Mouse (Mus musculus) spleen, postnatal 10 days (tissue): ENCODE data around the gene Ifi35.
A peak's percentile ranks its signal among the peaks of the same experiment; 100 is the strongest.
"Not testable (repeated sequence)": the region's sequence is repeated elsewhere in the genome, so short reads cannot be mapped to it uniquely, and the experiment has no call there.

ENCODE experiments used
- DNase-seq, 2 experiments: peaks; one replicate each; pipeline ENCODE4 v3.0.0; 2021 to 2022; ENCODE audit warnings: low spot score in 2 of 2

Gene Ifi35

DNA sequence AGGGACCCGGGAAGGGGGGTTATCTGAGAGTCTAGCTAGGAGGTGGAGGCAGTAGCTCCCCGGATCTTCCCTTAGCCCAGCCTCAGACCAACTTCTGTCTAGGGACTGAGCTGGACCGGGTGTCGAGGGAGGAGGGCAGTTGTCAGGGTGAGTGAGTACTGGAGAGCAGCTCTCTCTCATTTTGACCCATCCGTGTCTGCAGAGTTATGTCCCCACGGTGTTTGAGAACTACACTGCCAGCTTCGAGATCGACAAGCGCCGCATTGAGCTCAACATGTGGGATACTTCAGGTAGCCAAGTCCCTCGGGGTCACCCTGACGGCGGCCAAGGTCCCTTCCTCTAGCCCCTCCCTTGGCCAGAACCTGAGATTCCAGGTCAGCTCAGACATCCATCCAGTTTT, 20.5 kb downstream of the Ifi35 start:
- no peak for DNase-seq

DNA sequence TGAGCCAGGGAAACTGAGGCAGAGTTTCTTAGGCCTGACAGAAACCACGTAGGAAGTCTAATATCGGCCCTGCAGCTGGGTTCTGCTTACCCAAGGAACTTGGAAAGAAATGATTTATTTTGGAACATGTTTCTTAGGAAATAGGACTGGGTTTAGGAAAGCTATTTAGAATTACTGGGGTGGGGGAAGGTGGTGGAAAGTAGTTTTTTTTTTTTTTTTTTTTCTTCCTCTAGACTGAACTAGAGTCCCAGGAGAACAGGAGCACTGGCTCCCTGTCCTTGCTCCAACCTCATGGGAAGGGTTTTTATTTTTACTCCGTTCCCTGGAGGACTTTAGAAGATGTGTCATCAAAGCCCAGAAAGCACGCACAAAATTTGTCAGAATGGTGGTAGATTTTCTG, 20.9 kb downstream of the Ifi35 start:
- no peak for DNase-seq

DNA sequence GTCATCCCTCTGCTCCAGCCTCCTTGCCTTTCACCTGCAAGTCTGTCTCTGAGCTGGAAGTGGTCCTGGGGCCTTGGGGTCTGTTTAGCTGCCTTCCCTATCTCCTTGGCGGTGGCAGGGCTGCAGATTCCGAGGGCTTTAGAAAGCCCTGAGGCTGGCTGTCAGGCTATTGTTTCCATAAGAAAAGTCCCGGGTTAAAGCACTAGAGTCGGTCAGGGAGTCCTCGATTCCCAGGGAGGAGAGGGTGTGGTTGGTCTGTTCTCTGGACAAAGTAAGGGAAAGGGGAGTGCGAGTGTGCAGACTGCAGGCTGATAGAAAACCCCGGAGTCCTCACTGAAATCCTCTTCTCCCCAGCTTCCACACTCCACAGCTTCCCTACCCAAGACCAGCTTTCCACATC, 22.0 kb downstream of the Ifi35 start:
- DNase-seq = no peak

DNA sequence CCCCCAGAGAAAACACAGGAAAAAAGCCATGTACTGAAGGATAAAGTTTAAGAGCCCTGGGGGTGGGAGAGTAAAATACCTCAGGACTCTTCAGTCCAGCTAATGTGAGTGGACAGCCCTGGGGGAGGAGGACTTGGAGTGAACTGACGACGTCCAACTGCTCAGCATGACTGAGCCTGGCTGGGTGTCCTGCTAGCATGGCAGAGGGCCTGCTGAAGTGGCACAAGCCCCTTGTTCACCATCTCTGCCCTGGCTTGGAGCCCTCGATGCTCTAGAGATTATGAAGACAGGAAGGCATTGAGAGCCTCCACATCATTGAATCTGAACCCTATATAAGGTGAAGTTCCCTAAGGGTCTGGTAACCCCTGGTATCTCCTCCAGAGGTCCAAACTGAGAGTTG, 23.7 kb downstream of the Ifi35 start:
- no peak for DNase-seq

DNA sequence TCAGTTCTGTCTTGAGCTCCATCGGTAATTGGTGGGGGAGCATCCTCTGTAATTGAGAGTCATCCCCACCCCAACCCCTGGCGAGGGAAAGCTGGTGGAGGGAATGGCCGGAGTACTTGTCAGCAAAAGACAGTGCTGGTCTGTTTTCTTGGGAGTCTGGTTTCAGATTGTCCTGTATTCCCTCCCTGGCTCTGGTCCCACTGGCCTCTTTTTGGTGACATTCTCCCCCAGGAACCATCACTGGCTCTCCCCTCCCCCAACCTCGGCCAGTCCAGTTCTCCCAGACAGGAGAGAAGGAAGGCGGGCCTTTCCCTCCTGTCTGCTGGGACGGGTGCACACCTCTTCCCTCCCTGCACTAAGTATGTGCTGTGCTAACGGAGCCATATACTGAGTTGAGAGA, 24.1 kb downstream of the Ifi35 start:
- no peak for DNase-seq

DNA sequence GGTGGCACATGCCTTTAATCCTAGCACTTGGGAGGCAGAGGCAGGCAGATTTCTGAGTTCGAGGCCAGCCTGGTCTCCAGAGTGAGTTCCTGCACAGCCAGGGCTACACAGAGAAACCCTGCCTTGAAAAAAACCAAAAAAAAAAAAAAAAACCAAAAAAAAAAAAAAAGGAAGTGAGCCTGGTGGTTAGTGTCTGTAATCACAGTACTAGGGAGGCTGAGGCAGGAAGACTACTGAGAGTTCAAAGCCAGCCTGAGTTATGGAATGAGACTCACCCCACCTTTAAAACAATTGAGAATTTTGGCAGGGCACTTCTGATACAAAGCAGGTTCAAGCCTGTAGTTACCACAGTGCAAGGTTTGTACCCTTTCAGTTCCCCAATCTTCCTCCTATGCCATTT, 25.5 kb downstream of the Ifi35 start:
- not testable (repeated sequence) for DNase-seq

DNA sequence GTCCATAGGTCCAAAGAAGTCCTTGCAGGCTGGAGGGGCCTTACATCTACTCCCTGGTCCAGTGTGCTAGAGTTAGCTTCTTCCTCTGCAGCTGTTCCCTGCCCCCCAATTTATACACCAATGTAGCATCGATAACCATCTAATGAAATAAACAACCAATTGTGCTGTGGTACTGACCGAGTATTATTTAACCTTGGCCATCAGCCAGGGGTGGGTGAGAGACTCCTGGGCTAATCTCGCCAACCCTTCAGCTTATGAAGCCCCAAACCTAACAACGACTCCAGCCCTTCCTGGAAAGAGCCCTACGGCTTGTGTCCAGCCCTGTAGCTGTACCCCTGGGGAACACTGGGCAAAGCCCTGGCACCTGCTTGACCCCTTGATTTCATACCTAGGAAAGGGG, 26.1 kb downstream of the Ifi35 start:
- DNase-seq = no peak

DNA sequence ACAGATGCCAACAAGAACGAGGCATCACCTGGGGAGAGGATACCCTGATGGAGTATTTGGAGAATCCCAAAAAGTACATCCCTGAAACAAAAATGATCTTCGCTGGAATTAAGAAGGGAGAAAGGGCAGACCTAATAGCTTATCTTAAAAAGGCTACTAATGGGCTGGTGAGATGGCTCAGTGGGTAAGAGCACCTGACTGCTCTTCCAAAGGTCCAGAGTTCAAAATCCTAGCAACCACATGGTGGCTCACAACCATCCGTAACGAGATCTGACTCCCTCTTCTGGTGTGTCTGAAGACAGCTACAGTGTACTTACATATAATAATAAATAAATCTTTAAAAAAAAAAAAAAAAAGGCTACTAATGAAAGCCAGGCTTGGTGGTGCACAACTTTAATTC, 28.2 kb downstream of the Ifi35 start:
- not testable (repeated sequence) for DNase-seq

DNA sequence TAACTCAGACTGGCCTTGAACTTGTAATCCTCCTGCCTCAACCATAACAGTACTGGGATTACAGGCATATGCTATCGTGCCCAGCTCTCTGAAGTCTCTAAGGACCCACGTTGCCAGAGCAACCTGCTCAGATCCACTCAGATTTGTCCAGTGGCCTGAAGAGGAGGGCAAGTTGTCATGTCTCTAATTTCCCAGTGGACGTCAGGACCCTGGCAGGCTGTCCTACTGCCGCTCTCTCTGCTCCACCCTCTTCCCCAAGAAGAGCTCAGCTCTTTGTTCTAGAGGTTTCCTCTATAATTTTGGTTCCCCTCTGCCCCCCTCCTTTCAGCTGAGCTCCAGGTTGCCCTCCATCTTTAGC, 29.0 kb downstream of the Ifi35 start:
- no peak for DNase-seq

DNA sequence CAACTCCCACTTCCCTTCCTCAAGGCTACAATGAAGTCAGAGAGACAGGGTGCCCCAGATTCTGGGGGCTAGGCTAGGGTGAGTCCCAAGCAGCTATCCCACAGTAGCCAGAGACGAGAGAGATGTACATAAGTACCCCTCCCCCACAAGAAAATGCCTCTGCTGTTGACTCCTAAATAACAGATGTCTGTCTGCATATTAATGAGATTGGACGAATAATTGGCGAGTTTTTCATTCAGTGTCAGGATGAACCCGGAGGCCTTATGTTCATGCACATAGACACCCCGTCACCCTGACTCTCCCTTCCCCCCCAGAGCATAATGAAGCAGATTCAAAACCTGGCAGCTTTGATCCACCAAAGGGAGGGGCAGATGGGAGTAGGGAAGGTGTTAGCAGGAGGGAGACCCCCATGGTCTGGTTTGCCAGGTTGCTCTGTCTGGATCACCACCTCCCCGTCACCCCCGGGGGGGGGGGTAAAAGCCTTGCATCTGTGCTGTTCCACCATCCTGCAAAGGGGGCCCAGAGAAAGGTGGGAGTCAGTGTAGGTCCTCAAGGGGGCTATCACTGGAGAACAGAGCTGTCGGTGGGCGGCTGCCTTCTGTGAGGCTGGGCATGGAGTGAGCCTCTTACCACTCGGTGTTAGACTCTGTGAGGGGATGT, 29.5 kb downstream of the Ifi35 start:
- no peak for DNase-seq

DNA sequence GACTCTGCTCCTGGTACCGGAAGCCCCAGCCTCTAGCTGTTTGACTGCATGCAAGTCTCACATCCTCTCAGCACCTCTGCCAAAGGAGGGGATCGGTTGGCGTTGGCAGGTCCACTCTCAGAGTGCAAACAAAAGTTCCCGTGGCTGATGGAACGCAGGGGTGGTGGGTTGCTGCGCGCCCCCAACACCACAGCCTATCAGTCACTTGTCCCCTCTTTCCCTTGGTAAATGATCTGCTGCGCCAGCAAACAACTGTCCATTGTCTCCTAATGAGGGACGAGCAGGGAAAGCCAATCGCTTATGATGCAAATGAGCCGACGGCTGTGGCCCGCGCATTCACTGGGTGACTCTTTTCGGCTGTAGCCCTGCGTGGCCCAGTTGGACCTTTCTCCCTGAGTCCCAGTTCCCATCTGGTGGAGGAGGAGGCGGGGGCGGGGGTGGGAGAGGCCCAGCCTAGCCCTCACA, 31.0 kb downstream of the Ifi35 start:
- no peak for DNase-seq

DNA sequence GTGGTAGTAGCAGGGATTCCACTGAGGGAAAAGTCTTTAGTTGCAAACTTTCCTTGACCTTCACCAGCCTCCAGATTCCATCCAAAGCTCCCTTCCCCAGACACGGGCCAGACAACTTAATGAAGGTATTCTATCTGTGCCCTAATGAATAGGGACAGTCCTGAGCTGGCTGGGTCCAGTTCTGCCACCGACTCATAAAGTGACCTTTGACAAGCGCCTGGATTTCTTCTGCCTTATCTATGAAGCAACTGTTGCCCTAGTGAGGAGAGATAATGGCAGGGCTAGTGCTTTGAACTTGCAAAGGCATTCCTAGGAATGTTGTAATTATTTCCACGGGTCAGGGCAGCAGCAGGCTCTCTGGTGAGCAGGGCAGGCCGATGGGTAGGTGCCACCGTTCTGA, 32.7 kb downstream of the Ifi35 start:
- no peak for DNase-seq

DNA sequence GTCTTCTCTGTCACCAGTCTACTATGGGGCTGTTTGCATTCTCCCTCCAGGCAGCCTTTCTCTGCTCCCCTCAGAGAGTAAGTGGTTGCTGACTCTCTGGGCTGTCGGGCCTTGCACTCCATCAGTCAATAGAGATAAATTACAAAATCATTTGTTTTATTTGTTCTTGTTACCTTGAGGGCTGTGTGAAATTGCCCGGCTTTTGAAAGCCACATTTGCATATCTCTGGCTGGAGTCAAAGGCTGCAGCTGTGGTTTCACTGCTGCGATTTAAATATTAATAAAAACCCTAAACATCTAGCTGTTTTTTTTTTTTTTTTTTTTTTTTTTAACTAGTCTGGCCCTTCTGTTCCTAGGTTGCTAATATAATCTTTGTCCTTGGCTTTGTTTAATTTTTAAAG, 35.6 kb downstream of the Ifi35 start:
- DNase-seq = no peak

DNA sequence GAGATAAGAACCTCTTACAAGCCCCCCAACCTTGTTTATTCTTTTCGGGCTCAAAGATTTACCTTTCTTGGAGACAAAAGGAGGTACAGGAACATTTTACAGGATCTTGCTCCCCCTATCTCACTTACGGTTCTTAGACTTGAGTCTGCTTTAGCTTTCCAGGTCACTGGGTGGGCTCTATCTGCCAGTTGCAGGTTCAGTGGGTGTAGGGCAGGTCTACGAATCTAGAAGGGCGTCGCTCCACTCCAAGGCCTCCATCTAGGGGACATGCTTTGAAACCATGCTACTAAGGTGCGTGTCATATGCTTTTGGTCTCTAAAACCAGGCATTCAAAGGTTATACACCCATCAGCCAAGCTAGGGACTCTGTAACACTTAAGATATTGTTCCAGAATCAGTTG, 36.0 kb downstream of the Ifi35 start:
- DNase-seq = peak in 1 of 2 experiments; percentile 66

DNA sequence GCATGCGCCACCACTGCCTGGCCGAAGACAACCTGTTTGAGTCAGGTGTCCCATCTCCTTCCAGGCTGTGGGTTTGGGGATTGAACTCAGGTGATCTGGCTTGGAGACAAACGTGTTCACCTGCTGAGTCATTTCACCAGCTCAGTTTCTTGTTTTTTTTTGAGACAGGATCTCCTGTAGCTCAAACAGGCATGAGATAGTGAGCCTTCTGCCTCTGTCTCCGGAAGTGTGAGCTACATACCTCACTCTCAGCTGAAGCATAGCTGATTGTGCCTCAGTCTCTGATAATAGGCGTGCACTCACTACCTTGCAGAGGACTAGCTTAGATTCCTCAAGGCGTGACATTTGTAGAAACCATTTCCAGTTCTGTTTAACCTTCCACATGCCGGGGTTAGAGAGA, 36.6 kb downstream of the Ifi35 start:
- DNase-seq = peak in 1 of 2 experiments; percentile 29

DNA sequence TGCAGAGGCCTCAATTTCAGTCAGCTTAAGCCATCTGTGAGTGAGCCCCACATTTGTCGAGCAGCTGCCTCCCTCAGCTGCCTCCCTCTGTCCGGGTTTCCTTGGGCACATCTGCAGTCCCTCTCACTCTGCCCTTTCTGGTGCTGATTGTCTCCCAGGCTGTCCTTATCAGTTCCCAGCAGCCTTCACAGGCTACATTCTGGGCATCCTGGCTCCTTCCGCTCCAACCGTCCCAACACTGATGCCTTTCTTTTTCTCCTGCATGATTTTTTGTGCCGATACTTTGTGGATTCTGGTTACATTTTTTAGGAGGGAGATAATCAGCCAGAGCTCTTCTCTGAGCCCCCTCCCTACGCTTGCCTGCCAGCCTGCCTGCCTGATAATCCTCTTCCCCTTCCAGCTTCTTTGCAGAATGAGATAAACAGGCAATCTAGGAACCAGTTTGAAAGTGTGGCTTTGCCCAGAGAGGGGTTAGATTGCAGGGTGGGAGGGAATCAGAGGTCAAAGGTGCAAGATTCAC, 37.4 kb downstream of the Ifi35 start:
- DNase-seq = peak in 1 of 2 experiments; percentile 64

DNA sequence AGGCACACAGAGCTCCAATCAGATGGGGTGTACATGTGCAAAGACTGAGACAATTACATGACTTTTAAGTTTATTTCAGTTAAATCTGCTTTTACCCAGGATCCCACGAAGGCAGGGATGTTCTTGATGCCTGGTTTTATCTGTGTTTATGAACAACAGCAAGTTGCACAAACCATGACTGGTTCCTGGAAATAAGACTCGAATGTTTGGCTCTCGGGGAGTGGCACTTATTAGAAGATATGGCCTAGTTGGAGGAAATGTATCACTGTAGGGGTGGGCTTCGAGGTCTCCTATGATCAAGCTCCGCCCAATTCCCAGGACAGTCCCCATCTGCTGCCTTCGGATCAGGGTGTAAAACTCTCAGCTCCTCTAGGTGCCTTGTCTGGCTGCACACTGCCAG, 37.9 kb downstream of the Ifi35 start:
- DNase-seq = no peak

DNA sequence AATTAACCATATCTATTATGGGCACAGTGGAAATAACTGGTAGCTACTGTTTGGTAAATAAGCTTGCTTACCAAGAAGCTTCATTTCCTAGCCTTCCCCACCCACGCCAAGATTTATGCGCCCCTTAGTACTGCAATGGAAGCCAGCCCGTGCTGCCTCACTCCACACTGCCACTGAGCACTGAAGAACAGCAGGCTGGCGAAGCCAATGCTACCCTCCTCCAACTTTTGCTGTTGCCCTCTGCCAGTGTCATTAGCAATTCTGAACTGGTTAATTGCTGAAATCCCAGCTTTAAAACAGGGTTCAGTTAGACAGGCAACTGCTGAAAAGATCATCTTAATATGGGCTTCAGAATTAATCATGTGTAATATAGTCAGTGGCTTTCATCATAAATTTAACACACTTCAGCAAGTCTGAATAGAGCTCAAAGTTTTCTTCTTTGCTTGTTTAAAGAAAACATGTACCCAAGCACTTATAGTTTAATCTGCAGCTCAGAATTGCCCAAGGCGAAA, 58.1 kb downstream of the Ifi35 start:
- no peak for DNase-seq

DNA sequence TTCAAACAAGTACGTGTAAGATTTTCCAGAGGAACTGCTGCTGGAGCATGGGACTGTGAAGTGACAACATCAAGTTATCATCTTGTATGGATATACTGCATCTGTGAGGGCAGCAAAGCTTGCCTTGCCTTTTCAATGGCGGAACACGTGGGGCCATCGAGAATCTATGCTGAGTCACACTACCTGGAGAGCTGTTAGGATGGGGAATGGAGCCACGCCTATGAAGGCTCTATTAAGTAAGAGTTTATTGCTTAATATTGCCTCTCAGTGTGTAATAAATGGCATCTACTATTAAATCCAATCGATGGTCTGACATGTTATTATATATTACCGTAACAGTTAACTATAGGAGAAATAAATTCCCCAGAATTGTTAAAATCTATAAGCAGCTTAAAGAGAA, 58.9 kb downstream of the Ifi35 start:
- DNase-seq = no peak
